Mouse (Mus musculus): ENCODE measurements around the gene Spire2. TPM values are rescaled to one million over a fixed set of nuclear protein-coding genes. Genes with fewer than 3 reads are reported as not detected.

Gene Spire2
- polyA plus RNA-seq, 1 experiment = not detected

GRCm38 (mm10) chr8:123330701-123331100 lies 1.8 kb upstream of the Spire2 start:
- no peak overlapping the region for H3K4me3 ChIP-seq (ENCODE audit: insufficient read depth, low read depth, low read length)
- H3K4me1 ChIP-seq (ENCODE audit: control insufficient read depth, insufficient read depth, low read length) = peaks cover 15% of the 10 kb centered on the region
- H3K27ac ChIP-seq (ENCODE audit: insufficient read depth, low read depth, low read length) = no peak overlapping the region
- no peak for TF ChIP-seq POLR2A (IDR thresholded peaks at IDR 0.05; ENCODE audit: insufficient read depth, low read depth, low read length)
- TF ChIP-seq CTCF (IDR thresholded peaks at IDR 0.05; ENCODE audit: insufficient read depth, low read depth, low read length) = no peak
- 80% methylated on average over 6 of the region's 6 CpGs for WGBS

GRCm38 (mm10) chr8:123331301-123331700 lies 1.2 kb upstream of the Spire2 start:
- no peak overlapping the region for H3K4me3 ChIP-seq (ENCODE audit: insufficient read depth, low read depth, low read length)
- H3K4me1 ChIP-seq (ENCODE audit: control insufficient read depth, insufficient read depth, low read length) = peaks cover 15% of the 10 kb centered on the region
- H3K27ac ChIP-seq (ENCODE audit: insufficient read depth, low read depth, low read length) = no peak overlapping the region
- TF ChIP-seq CTCF (IDR thresholded peaks at IDR 0.05; ENCODE audit: insufficient read depth, low read depth, low read length) = no peak
- TF ChIP-seq POLR2A (IDR thresholded peaks at IDR 0.05; ENCODE audit: insufficient read depth, low read depth, low read length) = no peak
- whole genome bisulfite sequencing = 26% methylated on average over 2 of the region's 2 CpGs

- WGBS = 14% methylated on average over 8 of the region's 8 CpGs
- H3K27ac ChIP-seq (ENCODE audit: insufficient read depth, low read depth, low read length) = peak overlapping the region; percentile 68
Measured at GRCm38 (mm10) chr8:123331810-123332209, 703 bp upstream of the Spire2 start.

GRCm38 (mm10) chr8:123333091-123333587 lies 626 bp downstream of the Spire2 start:
- Histone ChIP-seq H3K4me3 (ENCODE audit: insufficient read depth, low read depth, low read length) (peak overlapping the region; percentile 98), H3K4me1 (ENCODE audit: control insufficient read depth, insufficient read depth, low read length) (peaks cover 21% of the 10 kb centered on the region), H3K27ac (ENCODE audit: insufficient read depth, low read depth, low read length) (peak overlapping the region; percentile 74; the same call in 1 of the 2 replicates)
- no peak for TF ChIP-seq CTCF (IDR thresholded peaks at IDR 0.05; ENCODE audit: insufficient read depth, low read depth, low read length)
- 4% methylated on average over 21 of the region's 21 CpGs for WGBS

More at GRCm38 (mm10) chr8:123331810-123332209, 703 bp upstream of the Spire2 start:
- TF ChIP-seq CTCF (IDR thresholded peaks at IDR 0.05; ENCODE audit: insufficient read depth, low read depth, low read length) (no peak), POLR2A (IDR thresholded peaks at IDR 0.05; ENCODE audit: insufficient read depth, low read depth, low read length) (no peak)
- peaks cover 15% of the 10 kb centered on the region for H3K4me1 ChIP-seq (ENCODE audit: control insufficient read depth, insufficient read depth, low read length)
- H3K4me3 ChIP-seq (ENCODE audit: insufficient read depth, low read depth, low read length) = peak overlapping the region; percentile 98

- WGBS = 7% methylated on average over 7 of the region's 7 CpGs
- Histone ChIP-seq H3K4me1 (ENCODE audit: control insufficient read depth, insufficient read depth, low read length) (peaks cover 21% of the 10 kb centered on the region), H3K27ac (ENCODE audit: insufficient read depth, low read depth, low read length) (no peak overlapping the region), H3K4me3 (ENCODE audit: insufficient read depth, low read depth, low read length) (peak overlapping the region; percentile 9; the same call in 1 of the 2 replicates)
- TF ChIP-seq POLR2A (IDR thresholded peaks at IDR 0.05; ENCODE audit: insufficient read depth, low read depth, low read length) (no peak), CTCF (IDR thresholded peaks at IDR 0.05; ENCODE audit: insufficient read depth, low read depth, low read length) (no peak)
Measured at GRCm38 (mm10) chr8:123333864-123334263, 1.4 kb downstream of the Spire2 start.

GRCm38 (mm10) chr8:123334467-123334866 lies 2.0 kb downstream of the Spire2 start:
- H3K4me3 ChIP-seq (ENCODE audit: insufficient read depth, low read depth, low read length) = no peak overlapping the region
- 21% methylated on average over 1 of the region's 1 CpGs for WGBS
- H3K27ac ChIP-seq (ENCODE audit: insufficient read depth, low read depth, low read length) = no peak overlapping the region
- peaks cover 21% of the 10 kb centered on the region for H3K4me1 ChIP-seq (ENCODE audit: control insufficient read depth, insufficient read depth, low read length)
- no peak for TF ChIP-seq CTCF (IDR thresholded peaks at IDR 0.05; ENCODE audit: insufficient read depth, low read depth, low read length)
- TF ChIP-seq POLR2A (IDR thresholded peaks at IDR 0.05; ENCODE audit: insufficient read depth, low read depth, low read length) = no peak

- Histone ChIP-seq H3K4me3 (ENCODE audit: insufficient read depth, low read depth, low read length) (no peak overlapping the region), H3K27ac (ENCODE audit: insufficient read depth, low read depth, low read length) (no peak overlapping the region), H3K4me1 (ENCODE audit: control insufficient read depth, insufficient read depth, low read length) (peaks cover 18% of the 10 kb centered on the region)
- no peak for TF ChIP-seq POLR2A (IDR thresholded peaks at IDR 0.05; ENCODE audit: insufficient read depth, low read depth, low read length)
- TF ChIP-seq CTCF (IDR thresholded peaks at IDR 0.05; ENCODE audit: insufficient read depth, low read depth, low read length) = no peak
- 71% methylated on average over 3 of the region's 3 CpGs for WGBS
Measured at GRCm38 (mm10) chr8:123337475-123337874, 5.0 kb downstream of the Spire2 start.

GRCm38 (mm10) chr8:123340071-123340470 lies 7.6 kb downstream of the Spire2 start:
- no peak for TF ChIP-seq POLR2A (IDR thresholded peaks at IDR 0.05; ENCODE audit: insufficient read depth, low read depth, low read length)
- TF ChIP-seq CTCF (IDR thresholded peaks at IDR 0.05; ENCODE audit: insufficient read depth, low read depth, low read length) = no peak
- Histone ChIP-seq H3K4me3 (ENCODE audit: insufficient read depth, low read depth, low read length) (no peak overlapping the region), H3K4me1 (ENCODE audit: control insufficient read depth, insufficient read depth, low read length) (peaks cover 8% of the 10 kb centered on the region; the same call in 1 of the 2 replicates), H3K27ac (ENCODE audit: insufficient read depth, low read depth, low read length) (no peak overlapping the region)
- 96% methylated on average over 4 of the region's 4 CpGs for WGBS

GRCm38 (mm10) chr8:123341040-123342015 lies 8.8 kb downstream of the Spire2 start:
- Histone ChIP-seq H3K27ac (ENCODE audit: insufficient read depth, low read depth, low read length) (no peak overlapping the region), H3K4me3 (ENCODE audit: insufficient read depth, low read depth, low read length) (no peak overlapping the region), H3K4me1 (ENCODE audit: control insufficient read depth, insufficient read depth, low read length) (peaks cover 8% of the 10 kb centered on the region; the same call in 1 of the 2 replicates)
- 86% methylated on average over 27 of the region's 27 CpGs for WGBS
- TF ChIP-seq POLR2A (IDR thresholded peaks at IDR 0.05; ENCODE audit: insufficient read depth, low read depth, low read length) = no peak
- no peak for TF ChIP-seq CTCF (IDR thresholded peaks at IDR 0.05; ENCODE audit: insufficient read depth, low read depth, low read length)

All from olfactory bulb, adult 2 months (tissue).